Comparison of ENCODE assay signal across 13 mouse cellular contexts in genomic region chr17:7860845-7861360, GRCm38 (mm10). TPM values are rescaled to one million over a fixed set of nuclear protein-coding genes. Genes with fewer than 3 reads are reported as not detected.
"Had no signal": no experiment of that assay in that cellular context is flagged by ENCODE, and none has a peak within 500 bp of the region (broad histone marks: within the 10 kb centered on the region; RNA-seq: fewer than 3 reads in every experiment).

No protein-coding gene starts in this region.

- H3K27ac ChIP-seq: kidney, embryonic 15.5 days; left cerebral cortex, adult 2 months; liver, embryonic 14.5 days; midbrain, embryonic 15.5 days; neural tube, embryonic 15.5 days had no signal

- ATAC-seq: midbrain, embryonic 15.5 days had no signal

- H3K4me3 ChIP-seq: kidney, embryonic 15.5 days; left cerebral cortex, adult 2 months; midbrain, embryonic 15.5 days; neural tube, embryonic 15.5 days had no signal

- H3K9ac ChIP-seq: kidney, embryonic 15.5 days; liver, embryonic 14.5 days; midbrain, embryonic 15.5 days; neural tube, embryonic 15.5 days had no signal

- H3K4me1 ChIP-seq: kidney, embryonic 15.5 days; midbrain, embryonic 15.5 days; neural tube, embryonic 15.5 days had no signal

- H3K9me3 ChIP-seq: kidney, embryonic 15.5 days; midbrain, embryonic 15.5 days; neural tube, embryonic 15.5 days had no signal

- H3K4me2 ChIP-seq: kidney, embryonic 15.5 days; midbrain, embryonic 11.5 days; midbrain, embryonic 15.5 days; neural tube, embryonic 15.5 days had no signal

- DNase-seq: kidney, adult 2 months; kidney, postnatal 14 days; lung, adult 18-20 months; right cerebral cortex, adult 18-20 months; right cerebral cortex, postnatal 25 days; thymus, postnatal 25 days had no signal

- H3K27me3 ChIP-seq: kidney, embryonic 15.5 days; midbrain, embryonic 15.5 days; neural tube, embryonic 15.5 days had no signal

- H3K36me3 ChIP-seq: kidney, embryonic 15.5 days; midbrain, embryonic 15.5 days; neural tube, embryonic 15.5 days had no signal

RNA-seq across cellular contexts. Expression of gene Fndc1, which starts 33.8 kb away (rescaled TPM):
- total RNA-seq: megakaryocyte, adult 5-6 weeks had no signal
